Mouse (Mus musculus) layer of hippocampus, adult 2 months (tissue): ENCODE results near the gene Hrk. TPM values are rescaled to one million over a fixed set of nuclear protein-coding genes. Genes with fewer than 3 reads are reported as not detected.
A peak's percentile ranks its signal among the peaks of the same experiment; 100 is the strongest.

Source experiments
- DNase-seq, 2 experiments: peaks; one replicate each; pipeline ENCODE4 v3.0.0; 2022; ENCODE audit warnings: low spot score in 2 of 2
- H3K27ac ChIP-seq: fragments of 200-600 bp; 2 replicates; pipeline ENCODE4 v1.8.1; 2022
- H3K4me3 ChIP-seq: fragments of 200-600 bp; 2 replicates; pipeline ENCODE4 v1.8.1; 2022; ENCODE audit warnings: mild to moderate bottlenecking
- CTCF ChIP-seq: fragments of 200-600 bp; conservative IDR thresholded peaks from 2 replicates; pipeline ENCODE4 v1.8.1; 2022; ENCODE audit warnings: antibody characterized with exemption, mild to moderate bottlenecking, moderate library complexity
- total RNA-seq, 2 experiments: library from RNA; stranded (reverse); gene quantifications; 2 replicates each; pipeline ENCODE4 v1.2.3; 2021

Gene Hrk
- total RNA-seq, 2 experiments from 2014 or later = 35.1 to 38.4 TPM

- Histone ChIP-seq H3K4me3 (peak overlapping the region; percentile 34), H3K27ac (peak overlapping the region; percentile 82)
- DNase-seq = no peak
- TF ChIP-seq CTCF = no peak
These were observed 49.6 kb downstream of the Hrk start for GRCm38 (mm10) chr5:118214012-118214411.

- Histone ChIP-seq H3K4me3 (peak overlapping the region; percentile 34), H3K27ac (peak overlapping the region; percentile 82)
- TF ChIP-seq CTCF = no peak
- peak; percentile 78 to 87 for DNase-seq
These were observed 50.1 kb downstream of the Hrk start for GRCm38 (mm10) chr5:118214418-118215154.

- Histone ChIP-seq H3K27ac (peak overlapping the region; percentile 43; the same call in 1 of the 2 replicates), H3K4me3 (no peak overlapping the region)
- TF ChIP-seq CTCF = no peak
- peak; percentile 72 to 80 for DNase-seq
These were observed 53.0 kb downstream of the Hrk start for GRCm38 (mm10) chr5:118217410-118217809.

DNA sequence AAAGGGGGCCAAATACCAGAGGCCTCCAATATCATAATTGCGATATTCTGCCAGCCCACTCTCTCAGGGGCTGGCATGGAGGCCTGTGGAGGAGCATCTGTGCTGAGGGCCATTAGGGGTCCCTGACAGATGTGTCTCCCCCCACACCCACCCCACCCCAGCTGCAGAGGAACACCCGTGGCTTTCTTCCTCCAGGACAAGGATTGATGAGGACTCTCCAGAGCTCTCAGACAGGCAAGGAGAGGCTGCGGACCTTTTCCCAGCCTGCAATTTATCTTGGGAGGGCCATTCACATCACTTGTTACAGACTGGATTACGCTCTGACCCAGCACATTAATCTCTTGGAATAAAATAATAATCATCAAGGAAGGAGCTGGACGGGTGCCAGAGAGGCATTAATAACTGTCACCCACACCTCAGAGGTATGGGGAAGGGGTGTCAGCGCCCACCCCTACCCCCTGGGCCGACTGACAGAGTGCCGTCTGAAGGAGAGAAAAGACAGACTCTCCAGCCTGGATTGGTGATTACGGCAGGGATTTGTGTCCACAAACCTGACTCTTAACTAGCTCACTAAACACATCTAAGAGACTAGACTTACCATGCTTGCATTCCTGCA lies 58.8 kb downstream of the Hrk start:
- no peak for DNase-seq
- Histone ChIP-seq H3K4me3 (no peak overlapping the region), H3K27ac (no peak overlapping the region)
- no peak for TF ChIP-seq CTCF

GRCm38 (mm10) chr5:118230071-118230611 lies 65.7 kb downstream of the Hrk start:
- peak; percentile 56 to 60 for DNase-seq
- no peak for TF ChIP-seq CTCF
- H3K27ac ChIP-seq = no peak overlapping the region
- H3K4me3 ChIP-seq = no peak overlapping the region

DNA sequence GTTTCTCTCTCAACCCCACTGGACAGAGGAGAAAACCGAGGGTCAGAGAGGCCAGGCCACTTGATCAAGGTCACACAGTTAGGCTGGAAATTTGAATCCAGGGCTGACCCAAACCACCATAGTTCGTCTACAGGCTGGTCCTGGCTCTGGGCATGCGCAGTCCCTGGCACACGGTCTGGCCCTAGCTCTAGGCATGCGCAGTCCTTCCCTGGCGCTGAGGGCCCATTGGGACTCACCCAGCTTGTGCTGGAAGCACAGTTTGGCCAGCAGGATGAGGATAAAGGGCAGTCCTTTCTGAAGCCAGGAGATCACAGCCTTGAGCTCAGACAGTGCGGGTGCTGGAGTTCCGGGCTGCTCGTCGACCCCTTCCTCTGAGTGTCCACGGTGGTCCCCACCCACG lies 72.4 kb downstream of the Hrk start:
- no peak for TF ChIP-seq CTCF
- peak in 1 of 2 experiments; percentile 47 for DNase-seq
- H3K27ac ChIP-seq = peak overlapping the region; percentile 43
- H3K4me3 ChIP-seq = peak overlapping the region; percentile 22; the same call in 1 of the 2 replicates

Other genes starting within 250 kb of the Hrk start
- gene Fbxo21, start 187.9 kb upstream of the Hrk start, total RNA-seq = 100 to 1,000 TPM; 140 to 165 TPM
- gene Tesc, start 136.9 kb upstream of the Hrk start, total RNA-seq = 10 to 100 TPM; 88.0 to 91.2 TPM
- gene Fbxw8, start 9.2 kb upstream of the Hrk start, total RNA-seq = 10 to 100 TPM; 33.0 to 36.4 TPM
- gene Rnft2, start 80.5 kb downstream of the Hrk start, total RNA-seq = 10 to 100 TPM; 68.1 to 71.9 TPM
- gene 2410131K14Rik, start 80.6 kb downstream of the Hrk start, total RNA-seq = 10 to 100 TPM; 13.8 to 14.5 TPM